Mouse (Mus musculus): ENCODE results near the gene Dcakd.

GRCm38 (mm10) chr11:102993420-102994029 lies 34.6 kb downstream of the Dcakd start:
- TF ChIP-seq CTCF (IDR thresholded peaks at IDR 0.05; ENCODE audit: extremely low read depth, insufficient read depth, insufficient read length, insufficient replicate concordance) (no peak), POLR2A (IDR thresholded peaks at IDR 0.05; ENCODE audit: low read depth, low read length) (no peak)
